Mouse (Mus musculus) CH12.LX (cell line): Measurements from ENCODE around the gene Gm45799.

Source experiments
- CTCF ChIP-seq, 2 experiments: IDR thresholded peaks in 1 of 2; conservative IDR thresholded peaks in 1 of 2; 2 replicates each; pipeline ENCODE4 v1.5.1; 2011 to 2012; ENCODE audit warnings: low read depth in 2 of 2, low read length in 2 of 2, improper control_type of control experiment in 1 of 2, inconsistent platforms in 1 of 2, mild to moderate bottlenecking in 1 of 2, moderate library complexity in 1 of 2
- POLR2A ChIP-seq: IDR thresholded peaks from 2 replicates; pipeline ENCODE4 v1.6.1; 2011; ENCODE audit warnings: low read depth, mild to moderate bottlenecking, improper control_type of control experiment, low read length

DNA sequence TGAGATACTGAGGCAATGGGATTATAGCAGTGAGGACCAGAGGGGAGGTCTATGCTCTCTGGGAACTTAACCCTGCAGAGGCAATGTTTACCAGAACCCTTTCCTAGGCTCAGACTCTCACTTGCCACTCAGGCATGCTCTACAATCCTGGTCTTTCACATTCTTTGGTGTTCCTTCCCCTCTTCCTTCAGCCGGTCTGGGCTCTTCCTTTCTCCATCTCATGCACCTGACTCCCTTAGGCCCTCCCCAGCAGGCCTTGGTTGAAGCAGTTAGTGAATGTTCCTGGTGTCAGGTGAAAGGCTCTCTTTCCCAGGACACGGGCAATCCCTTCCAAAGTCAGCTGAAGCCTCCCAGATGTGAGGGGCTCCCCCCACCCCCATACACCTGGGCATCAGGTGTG lies 596 bp upstream of the Gm45799 start, which contains the start of gene Timm10b:
- TF ChIP-seq CTCF (conservative IDR thresholded peaks at IDR 0.05 in 1 of 2, IDR thresholded peaks at IDR 0.05 in 1 of 2; ENCODE audit: low read depth in 2 of 2, low read length in 2 of 2) (no peak), POLR2A (no peak)
